Mouse (Mus musculus): ENCODE results near the gene Bmp10.

DNA sequence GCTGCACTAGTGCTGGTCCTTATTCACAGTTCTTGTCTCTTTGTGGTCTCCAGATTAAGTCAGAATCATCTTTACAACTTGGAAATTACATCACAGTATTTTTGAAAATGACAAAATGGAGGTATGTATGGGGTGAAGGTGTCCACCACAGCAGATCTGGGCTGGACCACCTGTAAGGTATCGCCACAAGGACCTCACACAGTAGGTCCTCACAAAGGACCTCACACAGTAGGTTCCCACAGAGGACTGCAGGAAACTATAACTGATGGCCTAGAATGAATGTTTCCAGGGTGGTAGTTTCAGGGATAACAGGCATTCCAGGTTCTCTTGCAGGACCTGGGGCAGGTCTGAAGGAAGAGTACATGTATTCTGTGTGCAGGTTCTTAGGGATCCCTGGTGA is 38.6 kb downstream of the Bmp10 start:
- TF ChIP-seq CTCF (IDR thresholded peaks at IDR 0.05; ENCODE audit: low read depth) (no peak), EP300 (IDR thresholded peaks at IDR 0.05; ENCODE audit: low read depth) (no peak)

All from liver, postnatal 0 days (tissue).